Mouse (Mus musculus): ENCODE measurements around the gene Tspan13.

DNA sequence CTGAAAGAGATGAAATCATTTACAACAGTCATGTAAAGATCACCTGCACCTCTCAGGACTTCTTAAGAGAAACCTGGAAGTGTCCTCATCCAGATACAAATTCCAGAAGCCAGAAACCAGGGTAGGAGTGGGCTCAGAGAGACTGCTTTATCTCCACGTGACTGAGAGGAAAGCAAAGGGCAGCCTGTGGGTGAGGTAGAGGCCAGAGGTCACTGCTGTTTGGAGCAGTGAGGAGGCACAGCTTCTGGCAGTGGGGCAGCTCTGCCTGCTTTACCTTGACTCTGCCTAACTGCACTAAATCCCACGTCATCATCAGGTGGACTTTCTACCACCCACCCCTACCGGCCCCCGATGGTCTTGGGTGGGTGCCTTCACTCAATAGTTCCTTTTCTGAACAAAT lies 37.6 kb downstream of the Tspan13 start:
- TF ChIP-seq POLR2A (IDR thresholded peaks at IDR 0.05; ENCODE audit: extremely low read depth, insufficient read depth, low read length) (no peak), CTCF (IDR thresholded peaks at IDR 0.05; ENCODE audit: low read depth, low read length) (no peak)

Data from liver, adult 2 months (tissue).